Mouse (Mus musculus) ZHBTc4 (cell line): ENCODE results near the gene Necab2.
A peak's percentile ranks its signal among the peaks of the same experiment; 100 is the strongest.

Source experiments
- DNase-seq: peaks from one replicate; pipeline ENCODE4 v3.0.0-alpha.2; 2011; ENCODE audit warnings: low read depth, low spot score

Gene Necab2

DNA sequence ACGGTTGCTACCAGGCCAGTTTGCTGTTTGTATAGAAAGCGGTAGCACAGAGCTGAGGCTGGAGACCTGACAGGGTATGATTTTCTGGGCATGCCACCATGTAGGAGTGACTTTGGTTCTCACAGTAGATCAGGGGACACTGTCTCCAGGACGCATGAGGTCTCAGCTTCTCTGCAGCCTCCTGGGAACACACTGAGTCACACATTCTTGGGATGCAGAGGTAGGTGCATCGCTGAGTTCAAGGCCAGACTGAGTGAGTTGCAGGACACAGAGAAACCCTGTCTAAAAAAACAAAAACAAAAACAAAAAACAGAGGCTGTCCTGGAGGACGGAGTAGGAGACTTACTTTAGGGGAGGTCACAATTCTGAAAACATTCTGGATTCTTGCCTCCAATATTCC lies 6.4 kb downstream of the Necab2 start:
- DNase-seq, result no peak

DNA sequence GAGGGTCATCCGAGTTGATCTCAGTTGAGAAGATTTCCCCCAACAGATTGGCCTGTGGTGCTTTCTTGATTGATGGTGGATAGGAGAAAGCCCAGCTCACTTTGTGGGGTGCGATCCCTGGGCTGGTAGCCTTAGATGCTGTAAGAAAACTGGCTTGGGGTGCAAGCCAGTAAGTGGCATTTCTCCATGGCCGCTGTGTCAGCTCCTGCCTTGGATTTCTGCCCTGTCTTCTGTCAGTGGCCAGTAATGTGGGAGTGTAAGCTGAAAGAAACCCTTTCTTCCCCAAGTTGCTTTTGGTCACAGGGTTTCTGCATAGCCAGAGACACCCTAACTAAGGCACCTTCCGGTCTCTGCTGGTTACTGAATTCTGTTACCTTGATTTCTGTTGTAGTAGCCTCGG lies 9.5 kb downstream of the Necab2 start:
- no peak for DNase-seq

DNA sequence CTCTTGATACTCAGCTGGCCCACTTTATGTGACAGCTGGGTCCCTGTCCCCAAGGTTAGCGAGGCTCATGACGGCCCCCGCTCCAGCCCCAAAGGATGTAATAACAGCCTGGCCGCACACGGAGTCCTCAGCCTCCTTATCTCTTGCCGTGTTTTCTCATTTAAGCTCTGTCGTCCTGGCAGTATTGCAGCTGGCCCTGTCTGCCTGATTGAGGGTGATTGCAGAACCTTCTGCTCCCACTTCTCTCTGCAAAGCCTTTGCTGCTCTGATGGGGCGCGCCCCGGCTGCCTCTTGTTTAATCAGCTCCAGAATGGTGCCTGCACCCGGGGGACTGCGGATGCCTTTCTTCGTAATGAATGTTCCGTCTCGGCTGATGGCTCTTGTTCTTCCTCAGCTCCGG lies 13.2 kb downstream of the Necab2 start:
- DNase-seq, result no peak

DNA sequence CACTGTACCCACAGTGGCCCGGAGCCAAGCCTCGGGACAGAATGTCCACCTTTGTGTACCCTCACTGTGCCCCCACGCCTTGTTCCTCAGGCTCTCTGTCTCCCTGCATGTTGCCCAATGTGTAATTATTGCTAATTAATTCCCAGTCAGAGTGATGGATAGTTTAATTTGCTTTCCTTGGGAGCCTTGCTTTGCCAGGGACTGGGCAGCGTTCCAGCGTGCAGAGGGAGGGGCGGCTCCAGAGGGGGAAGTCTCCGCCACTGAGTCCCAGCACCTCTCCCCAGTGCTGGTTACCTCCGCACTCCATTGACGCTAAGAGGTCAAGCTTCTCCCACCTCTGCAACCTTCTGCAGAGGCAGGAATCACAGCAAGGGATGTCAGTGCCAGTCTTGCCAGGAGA lies 14.8 kb downstream of the Necab2 start:
- DNase-seq, result no peak

DNA sequence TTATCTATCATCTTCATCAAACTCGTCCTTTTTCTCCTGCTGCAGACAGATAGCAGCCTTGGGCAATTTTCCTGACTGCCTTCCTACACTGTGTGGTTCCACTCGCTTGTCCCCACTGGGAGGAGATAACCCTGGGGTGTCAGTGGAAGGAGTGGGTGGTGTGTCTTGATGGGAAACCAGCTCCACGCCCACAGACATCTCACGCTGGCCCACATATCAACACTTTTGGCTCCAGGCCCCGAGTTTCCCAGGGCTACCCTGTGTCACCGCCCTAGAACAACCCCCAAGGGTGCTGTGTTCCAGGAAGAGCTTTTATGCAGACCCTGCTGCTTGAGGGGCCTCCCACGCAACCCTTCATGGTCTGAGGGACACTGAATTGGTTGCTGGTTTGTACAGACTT lies 17.2 kb downstream of the Necab2 start:
- DNase-seq, result no peak

DNA sequence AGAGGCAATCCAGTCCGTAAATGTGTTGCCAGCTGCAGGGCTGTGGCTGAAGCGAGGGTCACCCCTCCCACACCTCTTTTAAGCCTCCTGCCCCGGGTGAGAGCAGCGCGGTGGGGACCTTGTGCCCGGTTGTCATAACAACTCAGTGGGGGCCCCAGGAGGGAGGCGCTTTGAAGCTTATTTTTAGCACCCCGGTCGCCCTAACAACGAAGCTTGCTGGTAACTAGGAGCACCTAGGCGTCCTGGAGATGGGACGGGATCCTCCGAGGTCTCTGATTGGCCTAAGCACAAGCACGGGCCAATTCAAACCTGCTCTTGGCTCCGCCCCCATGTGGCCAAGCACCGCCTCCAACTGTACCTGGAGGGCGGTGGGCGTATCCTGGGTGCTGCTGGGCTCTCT lies 19.6 kb downstream of the Necab2 start:
- DNase-seq, result peak; percentile 93

DNA sequence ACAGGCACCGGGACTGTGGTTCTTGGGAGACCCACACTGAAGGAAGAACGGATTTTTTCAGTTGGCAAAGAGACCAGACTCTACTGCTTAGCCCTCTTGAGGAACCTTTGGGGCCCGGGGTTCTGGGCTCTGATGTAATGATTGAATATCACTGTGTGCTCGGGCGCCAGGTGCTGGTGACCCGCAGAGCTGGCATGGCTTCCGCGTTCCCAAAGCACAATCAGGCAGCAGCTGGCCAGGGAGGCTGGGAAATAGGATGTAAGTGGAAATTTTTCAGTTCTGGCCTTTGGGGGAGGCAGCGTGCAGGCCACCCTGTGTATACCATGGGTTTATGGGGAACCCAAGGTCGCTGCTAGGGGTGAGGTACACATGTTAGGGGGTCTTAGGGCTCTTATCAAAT lies 20.3 kb downstream of the Necab2 start:
- no peak for DNase-seq

DNA sequence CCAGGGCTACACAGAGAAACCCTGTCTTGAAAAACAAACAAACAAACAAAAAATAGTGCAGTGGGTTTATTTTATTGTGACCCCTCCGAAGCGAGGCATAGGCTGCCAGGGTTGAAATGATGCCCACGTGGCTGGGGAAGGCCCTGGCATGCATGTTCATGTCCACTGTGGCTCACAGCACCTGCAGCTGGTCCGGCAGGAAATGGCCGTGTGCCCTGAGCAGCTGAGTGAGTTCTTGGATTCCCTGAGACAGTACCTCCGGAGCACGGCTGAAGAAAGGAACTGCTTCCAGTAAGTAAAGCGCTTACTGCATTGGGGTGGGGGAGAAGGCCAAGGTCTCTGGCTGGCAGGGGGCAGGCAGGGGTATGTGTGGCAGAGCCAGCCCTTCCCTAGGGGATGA lies 21.6 kb downstream of the Necab2 start:
- DNase-seq, result no peak

DNA sequence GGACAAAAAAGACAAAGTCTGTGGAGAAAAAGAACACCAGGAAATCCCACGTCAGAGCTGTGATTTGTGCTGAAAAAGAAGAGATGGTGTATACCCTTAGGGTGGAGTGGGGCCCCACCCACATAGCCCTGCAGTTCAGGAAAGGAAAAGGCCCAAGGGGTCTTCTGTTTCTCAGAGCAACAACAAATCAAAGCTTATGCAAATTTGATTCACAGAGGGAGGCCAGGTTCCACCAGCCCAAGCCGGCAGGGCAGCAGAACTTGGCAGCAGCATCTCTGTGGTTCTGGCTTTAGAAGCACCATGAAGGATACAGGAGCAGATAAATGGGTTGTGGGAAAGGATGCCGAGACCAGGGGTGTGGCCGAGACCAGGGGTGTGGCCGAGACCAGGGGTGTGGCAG lies 32.2 kb downstream of the Necab2 start:
- peak; percentile 87 for DNase-seq

DNA sequence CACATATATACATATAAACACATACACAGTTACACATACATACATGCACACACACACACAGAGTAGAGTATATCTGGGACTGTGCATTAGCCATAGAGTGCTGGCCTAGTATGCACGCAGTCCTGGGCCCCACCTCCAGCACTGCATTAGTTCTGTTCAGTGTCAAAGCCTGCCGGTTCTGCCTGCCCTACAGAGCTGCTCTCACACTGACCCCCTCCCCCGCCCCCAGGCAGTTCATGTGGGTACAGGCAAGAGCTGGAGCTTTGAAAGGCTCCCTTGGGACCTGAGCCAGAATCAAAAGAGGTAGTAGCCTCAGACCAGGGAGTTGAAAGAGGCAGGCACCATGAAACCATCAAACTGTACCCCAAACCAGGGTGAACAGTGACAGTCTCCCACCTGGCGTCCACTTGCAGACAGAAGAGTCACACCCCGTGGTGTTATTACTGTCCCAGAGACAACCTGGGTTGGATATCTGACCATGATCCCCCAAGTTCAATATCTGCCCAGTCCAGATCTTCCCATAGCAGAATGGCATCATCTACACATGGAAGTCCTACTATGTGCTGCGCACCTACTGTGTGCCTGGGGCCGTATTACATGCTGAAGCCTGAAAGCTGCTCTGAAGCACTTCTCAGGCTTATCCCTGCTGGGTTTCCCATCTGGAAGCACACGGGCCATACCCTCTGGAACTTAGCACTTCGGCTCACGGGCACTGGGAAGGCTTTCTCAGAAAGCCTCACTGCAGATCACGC lies 37.8 kb downstream of the Necab2 start:
- no peak for DNase-seq

DNA sequence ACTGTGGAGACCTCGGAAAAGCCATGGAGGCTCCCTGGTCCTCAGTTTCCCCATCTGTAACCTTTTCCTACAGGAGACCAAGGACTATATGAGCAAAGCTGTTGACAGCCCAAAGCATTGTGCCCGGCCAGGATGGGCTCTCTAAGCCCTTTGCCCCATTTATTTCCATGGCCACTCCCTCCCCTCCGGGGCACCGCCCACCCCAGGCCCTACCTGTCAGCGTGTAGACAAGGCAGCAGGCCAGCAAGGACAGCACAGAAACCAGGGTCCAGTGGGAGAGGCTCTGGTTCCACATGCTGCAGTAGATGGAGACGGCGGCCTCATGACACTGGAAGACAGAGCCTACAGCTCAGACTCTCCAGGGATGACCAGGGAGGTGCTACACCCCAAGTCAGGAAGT lies 40.6 kb downstream of the Necab2 start:
- no peak for DNase-seq

DNA sequence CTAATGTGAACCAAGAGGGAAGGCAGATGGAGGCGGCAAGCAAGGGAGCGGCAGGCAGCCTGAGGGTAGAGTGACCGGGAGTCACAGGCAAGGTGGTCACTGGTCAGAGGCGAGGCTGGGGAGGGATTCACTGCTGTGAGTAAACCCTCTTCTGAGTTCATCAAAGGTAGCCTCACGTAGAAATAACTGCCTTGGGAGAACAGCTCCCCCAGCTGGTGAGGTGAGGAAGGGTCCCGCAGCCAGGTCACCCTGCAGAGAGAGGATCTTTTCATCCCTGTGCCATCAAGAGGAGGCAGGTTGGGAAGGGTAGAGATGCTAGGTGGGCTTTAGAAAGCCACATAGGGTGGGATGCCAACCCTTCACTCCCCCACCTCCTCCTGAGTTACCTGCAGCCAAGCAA lies 50.3 kb downstream of the Necab2 start:
- peak; percentile 83 for DNase-seq

DNA sequence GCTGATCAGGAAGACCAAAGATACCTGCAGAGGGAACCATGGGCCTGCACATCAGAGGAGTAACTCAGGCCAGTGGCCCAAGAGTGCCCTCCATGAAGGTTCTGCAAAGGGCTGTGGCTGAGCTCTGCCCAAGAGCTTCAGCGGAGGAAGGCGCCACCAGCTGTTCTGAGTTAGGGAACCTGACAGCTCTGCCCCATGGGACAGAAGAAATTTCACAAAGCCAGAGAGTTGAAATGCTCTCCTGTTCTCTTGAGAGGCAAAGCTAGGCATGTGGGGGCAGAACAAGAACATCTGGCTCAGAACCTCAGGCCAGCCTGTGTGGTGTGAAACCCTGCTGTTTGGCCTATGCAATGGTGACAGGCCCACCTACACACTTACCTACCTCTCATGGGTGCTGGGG lies 53.3 kb downstream of the Necab2 start:
- DNase-seq, result no peak

DNA sequence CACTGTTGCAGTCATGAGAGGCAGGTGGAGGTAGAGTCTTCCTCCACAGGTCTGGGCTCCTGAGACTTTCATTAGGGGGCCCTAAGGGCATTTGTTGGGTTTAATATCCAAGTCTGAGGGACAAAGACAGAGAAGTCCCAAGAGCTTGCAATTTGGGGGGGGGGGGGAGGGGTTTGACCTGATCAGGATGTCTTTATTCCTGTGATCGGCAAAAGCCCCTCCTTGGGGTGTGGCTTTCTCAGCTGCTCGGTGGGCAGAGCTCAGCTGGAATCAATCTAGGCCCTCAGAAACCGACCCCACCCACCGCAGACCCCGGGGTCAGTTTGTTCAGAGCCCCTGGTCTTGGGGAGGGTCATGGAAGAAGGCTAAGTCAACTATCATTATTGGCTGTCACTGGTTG lies 55.1 kb downstream of the Necab2 start, which contains the start of gene Slc38a8:
Gene Slc38a8, minus strand, starts transcription at position 101 of the 400 bp plus-strand sequence.
- DNase-seq, result no peak

DNA sequence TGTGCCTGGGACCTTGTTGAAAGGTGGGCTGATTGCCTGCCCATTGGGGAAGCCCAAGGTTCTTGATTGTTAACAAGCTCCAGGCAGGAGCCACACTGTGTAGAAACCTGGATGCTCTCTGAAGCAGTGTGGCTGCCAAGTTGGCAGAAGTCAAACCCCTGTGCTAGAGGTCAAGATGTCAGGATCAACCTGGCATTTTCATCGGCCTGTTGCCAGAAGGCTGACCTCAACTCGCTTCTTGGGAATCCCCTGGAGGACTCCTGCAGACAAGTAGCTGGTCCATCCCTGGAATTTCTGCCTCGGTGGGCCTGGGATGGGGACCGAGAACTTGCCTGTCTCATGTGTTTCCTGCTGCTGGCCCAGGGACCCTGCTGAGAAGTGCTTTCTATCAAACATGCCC lies 55.6 kb downstream of the Necab2 start:
- DNase-seq, result no peak

DNA sequence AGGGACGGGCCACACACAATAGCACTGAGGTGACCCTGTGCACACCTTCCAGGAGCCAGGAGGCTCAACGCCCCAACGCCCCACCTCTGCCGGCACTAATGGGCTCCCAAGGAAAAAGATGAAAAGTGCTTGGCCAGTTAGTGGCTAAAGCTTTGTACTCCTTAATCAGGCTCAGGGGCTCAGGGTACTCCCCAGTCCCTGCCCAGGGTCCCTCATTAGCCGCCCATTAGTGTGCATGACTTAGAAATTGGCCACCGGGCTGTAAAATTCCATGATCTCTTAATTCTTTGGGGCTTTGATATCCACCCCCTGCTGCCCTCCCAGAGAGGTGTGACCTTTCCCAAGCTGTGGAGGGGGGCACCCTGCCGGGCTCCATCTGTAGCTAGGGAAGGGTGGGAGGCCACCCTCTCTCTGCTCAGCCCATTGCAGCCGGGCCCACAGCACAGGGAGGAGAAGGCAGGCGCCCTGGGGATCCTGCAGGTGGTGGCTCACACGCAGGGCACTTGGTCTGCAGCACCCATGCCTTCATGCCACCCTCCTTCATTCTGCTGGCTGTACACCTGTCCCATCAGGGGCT lies 56.8 kb downstream of the Necab2 start:
- DNase-seq, result no peak

DNA sequence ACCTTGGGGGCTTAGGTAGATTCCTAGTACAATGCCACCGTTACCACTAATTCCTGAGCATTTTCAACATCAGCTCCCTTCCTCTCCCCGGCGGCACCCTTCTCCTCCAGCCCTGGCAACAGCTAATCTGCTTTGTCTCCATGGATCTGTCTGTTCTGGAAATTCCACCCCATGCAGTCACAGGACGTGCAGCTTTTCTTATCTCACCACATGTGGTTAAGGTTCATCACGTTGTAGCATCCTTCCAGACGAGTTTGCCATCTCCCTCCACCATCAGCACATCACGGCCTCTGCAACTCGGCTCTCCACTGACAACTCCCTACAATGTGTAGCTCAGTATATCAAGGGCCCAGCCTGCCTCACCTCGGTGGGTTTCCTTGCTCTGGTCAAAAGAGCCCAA lies 59.0 kb downstream of the Necab2 start:
- no peak for DNase-seq

DNA sequence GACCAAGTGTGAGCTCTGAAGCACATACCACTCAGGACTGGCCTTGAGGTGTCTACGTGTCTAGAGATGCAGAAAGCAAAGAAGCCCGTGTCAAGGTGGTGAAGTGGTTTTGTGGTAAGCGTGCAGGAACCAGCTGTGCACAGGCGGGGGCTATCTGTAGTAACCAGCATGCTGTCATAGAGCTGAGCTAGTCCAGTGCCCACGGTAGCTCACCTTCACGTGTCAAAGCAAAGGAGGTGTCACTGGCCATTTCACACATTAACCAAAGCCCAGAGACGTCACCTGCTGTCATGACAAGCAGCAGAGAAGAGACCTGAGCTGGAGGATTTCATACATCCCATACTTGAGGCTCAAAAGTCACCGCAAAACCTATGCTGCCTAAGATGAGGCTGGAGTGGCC lies 59.6 kb downstream of the Necab2 start:
- no peak for DNase-seq

DNA sequence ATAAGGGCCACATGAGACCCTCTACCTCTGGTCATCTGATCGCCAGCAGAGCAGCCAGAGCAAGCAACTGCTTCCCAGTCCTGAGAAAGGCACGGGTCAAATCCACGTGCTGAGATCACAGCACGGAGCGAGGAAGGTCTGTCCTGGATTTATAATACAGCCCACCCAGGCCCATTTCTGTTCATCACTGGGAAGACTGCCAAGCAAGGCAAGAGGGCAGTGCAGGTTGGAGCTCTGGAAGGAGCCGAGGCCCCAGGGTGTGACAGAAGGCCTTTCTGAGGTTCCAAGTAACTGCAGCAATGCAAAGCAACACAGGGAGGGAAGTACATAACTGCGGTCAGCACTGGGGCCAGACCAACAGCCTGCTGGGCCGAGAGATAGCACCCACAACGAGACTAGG lies 64.0 kb downstream of the Necab2 start:
- no peak for DNase-seq

DNA sequence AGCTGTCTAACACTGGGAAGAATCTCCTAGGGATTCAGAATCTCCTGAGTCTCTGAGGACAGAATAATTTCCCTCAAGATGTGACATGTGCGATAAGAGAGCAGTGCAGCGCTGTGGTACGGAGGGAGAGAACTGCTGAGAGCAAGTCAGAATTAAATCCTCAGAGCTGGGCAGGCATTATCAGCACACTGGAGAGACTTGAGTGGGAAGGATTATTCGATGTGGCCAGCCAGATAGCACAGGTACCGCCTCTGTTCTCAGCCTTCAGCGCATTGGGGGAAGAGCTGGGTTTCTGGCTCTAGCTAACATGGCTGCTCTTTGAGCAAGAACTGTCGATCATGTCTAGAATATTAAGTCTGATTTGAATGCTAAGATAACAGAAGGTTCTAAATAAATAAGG lies 65.2 kb downstream of the Necab2 start:
- no peak for DNase-seq

DNA sequence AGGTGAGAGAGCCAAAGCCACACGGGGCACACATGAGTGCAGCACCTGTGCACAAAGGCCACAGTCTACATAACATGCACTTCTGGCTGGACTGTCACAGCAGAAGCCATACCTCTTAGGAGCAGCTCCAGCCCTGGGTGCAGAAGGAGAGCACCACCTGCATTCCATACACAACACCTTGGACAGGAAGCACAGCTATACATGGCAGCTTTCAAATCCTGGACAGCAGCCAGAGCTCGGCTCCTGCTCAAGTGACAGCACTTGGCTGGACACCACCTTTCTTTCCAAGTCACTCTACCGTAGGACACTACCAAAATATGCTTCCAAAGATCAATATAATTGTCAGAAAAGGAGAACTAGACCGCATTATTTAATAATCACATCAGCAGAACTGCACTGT lies 66.9 kb downstream of the Necab2 start:
- no peak for DNase-seq

DNA sequence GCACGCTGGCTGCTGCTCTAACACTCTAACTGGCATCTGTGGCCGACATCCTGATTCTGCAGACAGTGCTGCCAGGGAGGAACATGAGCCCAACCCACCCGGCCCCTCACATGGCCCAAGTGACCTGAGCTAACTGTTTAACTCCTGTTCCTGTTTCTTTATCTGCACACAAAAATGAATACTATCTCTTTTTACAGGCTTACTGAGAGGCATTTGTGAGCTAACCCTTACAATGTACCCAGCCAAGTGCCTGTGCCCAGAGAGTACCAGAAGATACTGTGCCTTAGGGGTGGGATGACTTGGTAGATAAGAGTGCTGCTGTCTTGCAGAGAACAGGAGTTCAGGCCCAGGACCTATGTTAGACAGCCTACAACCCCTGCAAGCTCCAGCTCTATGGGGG lies 68.4 kb downstream of the Necab2 start:
- no peak for DNase-seq

DNA sequence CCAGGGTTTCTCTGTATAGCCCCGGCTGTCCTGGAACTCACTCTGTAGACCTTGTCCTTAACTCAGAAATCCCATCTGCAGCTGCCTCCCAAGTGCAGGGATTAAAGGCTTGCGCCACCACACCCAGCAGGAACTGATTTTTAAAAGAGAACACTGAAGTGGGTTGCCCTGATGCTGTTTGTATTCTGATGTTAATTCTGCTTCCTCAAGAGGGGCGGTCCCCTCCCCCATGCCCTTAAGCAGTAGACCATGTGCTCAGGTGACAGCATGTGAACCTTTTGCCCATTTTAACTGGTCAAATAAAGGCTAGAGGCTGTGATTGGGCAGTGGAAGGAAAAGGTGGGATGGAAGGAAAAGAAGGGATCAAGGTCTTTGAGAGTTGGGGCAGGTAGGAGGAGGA lies 69.2 kb downstream of the Necab2 start:
- DNase-seq, result peak; percentile 99

DNA sequence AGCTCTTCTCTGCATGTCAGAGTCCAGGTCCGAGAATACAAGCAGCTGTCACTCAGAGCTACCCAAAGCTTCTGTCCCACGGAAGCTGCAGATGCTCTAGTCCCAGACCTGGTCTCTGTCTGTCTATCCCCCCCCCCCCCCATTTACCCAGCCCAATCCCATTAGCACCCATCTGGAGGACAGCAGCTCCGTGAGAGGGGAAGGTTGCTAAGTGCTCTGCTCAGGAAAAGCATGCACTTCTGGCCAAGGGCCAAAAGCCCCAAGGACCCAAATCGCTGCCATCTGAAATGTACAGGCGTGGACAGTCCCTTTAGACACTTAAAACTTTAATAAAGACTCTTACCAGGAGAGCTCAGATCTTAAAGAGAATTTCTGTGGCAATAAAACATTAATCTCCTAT lies 70.2 kb downstream of the Necab2 start:
- no peak for DNase-seq
